Mouse (Mus musculus) forebrain, embryonic 11.5 days (tissue): ENCODE data around the gene Cdk15. TPM values are rescaled to one million over a fixed set of nuclear protein-coding genes. Genes with fewer than 3 reads are reported as not detected.

ENCODE experiments used
- ATAC-seq: fragments of 200-750 bp; cut with Nextera tagmentation; replicated peaks from 2 replicates; pipeline ENCODE4 v1.8.0; 2017; ENCODE audit warnings: moderate TSS enrichment; ENCODE audit not compliant: low FRiP score
- DNase-seq: peaks from one replicate; pipeline ENCODE4 v3.0.0-alpha.2; 2017; ENCODE audit warnings: low spot score
- H3K27ac ChIP-seq: fragments of 300-500 bp; sonication (generic); 2 replicates; pipeline ENCODE4 v1.5.1; 2014; ENCODE audit warnings: low read depth, low read length
- H3K27me3 ChIP-seq: fragments of 300-500 bp; sonication (generic); 2 replicates; pipeline ENCODE4 v1.6.1; 2014; ENCODE audit warnings: mild to moderate bottlenecking, low read length, mixed read lengths; ENCODE audit not compliant: control insufficient read depth, insufficient read depth
- H3K36me3 ChIP-seq: fragments of 300-500 bp; sonication (generic); 2 replicates; pipeline ENCODE4 v1.6.1; 2014; ENCODE audit warnings: mild to moderate bottlenecking, low read length, moderate library complexity, mixed read lengths; ENCODE audit not compliant: control insufficient read depth, insufficient read depth
- H3K4me1 ChIP-seq: fragments of 300-500 bp; sonication (generic); replicated peaks from 2 replicates; pipeline ENCODE4 v1.6.1; 2014; ENCODE audit warnings: low read length, mixed read lengths; ENCODE audit not compliant: control insufficient read depth, insufficient read depth
- H3K4me2 ChIP-seq: fragments of 300-500 bp; sonication (generic); 2 replicates; pipeline ENCODE4 v1.6.1; 2014; ENCODE audit warnings: low read depth, mild to moderate bottlenecking, low read length, moderate library complexity, mixed read lengths; ENCODE audit not compliant: severe bottlenecking
- H3K4me3 ChIP-seq: fragments of 300-500 bp; sonication (generic); 2 replicates; pipeline ENCODE4 v1.5.1; 2014; ENCODE audit warnings: low read depth, low read length
- H3K9ac ChIP-seq: fragments of 300-500 bp; sonication (generic); 2 replicates; pipeline ENCODE4 v1.6.1; 2014; ENCODE audit warnings: low read length
- H3K9me3 ChIP-seq: fragments of 300-500 bp; sonication (generic); 2 replicates; pipeline ENCODE4 v1.6.1; 2016; ENCODE audit warnings: low read length, mixed read lengths; ENCODE audit not compliant: control insufficient read depth
- WGBS: fragments of 180-500 bp; shearing (Covaris S2); extraction: QIAGEN DNeasy Blood & Tissue Kit; methylation state at CpG from one replicate; pipeline ENCODE4 v1.1.7; 2014; 5-methylcytosine and 5-hydroxymethylcytosine counted together
- polyA plus RNA-seq: library from polyadenylated mRNA; unstranded; fragments of >200 nt; fragmentation: Nextera tagmentation; extraction: Ambion mirVana; gene quantifications from 2 replicates; pipeline ENCODE4 v1.2.1, GENCODE M21; 2014

Cdk15 gene
- polyA plus RNA-seq, 1 experiment from 2014 or later, result 0.60 TPM

DNA sequence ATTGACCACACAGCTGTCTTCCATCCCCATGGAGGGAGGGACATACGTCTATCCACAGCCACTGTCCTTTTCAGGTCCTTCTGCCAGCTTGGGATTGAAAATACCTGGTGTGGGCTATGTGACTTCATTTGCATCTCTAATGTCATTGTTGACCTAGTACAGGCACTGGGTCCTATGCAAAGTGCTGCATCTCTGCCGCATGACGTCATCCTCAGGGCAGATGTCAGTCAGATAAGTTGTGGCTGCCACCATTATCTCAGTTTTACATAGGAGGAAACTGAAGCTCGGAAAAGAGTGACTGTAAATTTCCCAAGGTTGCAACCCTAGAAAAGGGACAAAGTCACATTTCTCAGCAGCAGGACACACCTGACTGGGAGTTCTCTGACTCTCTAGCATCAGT lies 137.4 kb downstream of the Cdk15 start:
- Histone ChIP-seq H3K4me3 (no peak overlapping the region), H3K36me3 (no peaks in the 10 kb centered on the region), H3K9me3 (no peaks in the 10 kb centered on the region), H3K4me1 (peaks cover 20% of the 10 kb centered on the region), H3K9ac (no peak overlapping the region), H3K27me3 (no peaks in the 10 kb centered on the region), H3K4me2 (no peak overlapping the region), H3K27ac (peak overlapping the region; percentile 97)
- ATAC-seq (peak; percentile 34; the same call in 1 of the 2 replicates), DNase-seq (no peak)
- 55% methylated on average over 4 of the region's 4 CpGs for WGBS

GRCm38 (mm10) chr1:59394616-59395015 lies 137.9 kb downstream of the Cdk15 start:
- H3K27me3 ChIP-seq, result no peaks in the 10 kb centered on the region
- ATAC-seq (peak; percentile 92), DNase-seq (peak; percentile 82)
- peak overlapping the region; percentile 97 for H3K27ac ChIP-seq
- no peaks in the 10 kb centered on the region for H3K9me3 ChIP-seq
- H3K9ac ChIP-seq, result peak overlapping the region; percentile 53
- no peaks in the 10 kb centered on the region for H3K36me3 ChIP-seq
- H3K4me1 ChIP-seq, result peaks cover 20% of the 10 kb centered on the region
- no peak overlapping the region for H3K4me2 ChIP-seq
- 8% methylated on average over 6 of the region's 6 CpGs for WGBS
- no peak overlapping the region for H3K4me3 ChIP-seq

DNA sequence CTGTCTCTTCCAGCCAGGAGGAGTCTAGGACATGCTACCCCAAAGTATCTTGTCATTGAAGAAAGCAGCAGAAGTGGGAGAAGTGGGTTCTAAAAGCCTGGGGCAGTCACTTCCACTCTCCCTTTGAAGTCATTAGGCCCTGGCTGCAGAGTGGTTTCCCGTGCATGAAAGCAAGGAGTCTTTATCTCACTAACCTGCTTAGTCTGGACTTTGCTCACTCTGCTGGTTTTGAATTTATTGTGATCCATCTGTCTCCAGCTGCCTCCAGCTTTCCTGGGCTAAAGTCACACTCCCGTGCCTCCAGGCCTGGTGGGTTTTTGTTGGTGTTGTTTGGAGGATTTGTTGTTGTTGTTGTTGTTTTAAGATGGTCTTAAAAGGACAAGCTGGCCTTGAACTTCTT lies 139.3 kb downstream of the Cdk15 start:
- ATAC-seq, result no peak
- Histone ChIP-seq H3K4me3 (no peak overlapping the region), H3K9me3 (no peaks in the 10 kb centered on the region), H3K4me2 (no peak overlapping the region), H3K4me1 (peaks cover 20% of the 10 kb centered on the region), H3K27me3 (no peaks in the 10 kb centered on the region), H3K36me3 (no peaks in the 10 kb centered on the region), H3K27ac (peak overlapping the region; percentile 97), H3K9ac (no peak overlapping the region)
- no peak for DNase-seq
- 16% methylated on average over 2 of the region's 2 CpGs for WGBS

GRCm38 (mm10) chr1:59399554-59400325 lies 143.0 kb downstream of the Cdk15 start:
- H3K4me3 ChIP-seq, result no peak overlapping the region
- H3K27ac ChIP-seq, result no peak overlapping the region
- WGBS, result 61% methylated on average over 2 of the region's 2 CpGs
- H3K9ac ChIP-seq, result no peak overlapping the region
- peaks cover 15% of the 10 kb centered on the region for H3K4me1 ChIP-seq
- H3K27me3 ChIP-seq, result no peaks in the 10 kb centered on the region
- no peak for DNase-seq
- H3K9me3 ChIP-seq, result no peaks in the 10 kb centered on the region
- H3K36me3 ChIP-seq, result no peaks in the 10 kb centered on the region
- no peak overlapping the region for H3K4me2 ChIP-seq
- no peak for ATAC-seq

- no peak for DNase-seq
- 89% methylated on average over 4 of the region's 4 CpGs for WGBS
- no peaks in the 10 kb centered on the region for H3K9me3 ChIP-seq
- no peak overlapping the region for H3K9ac ChIP-seq
- H3K4me1 ChIP-seq, result peaks cover 2% of the 10 kb centered on the region; the same call in 1 of the 2 replicates
- ATAC-seq, result no peak
- no peak overlapping the region for H3K27ac ChIP-seq
- H3K36me3 ChIP-seq, result no peaks in the 10 kb centered on the region
- no peak overlapping the region for H3K4me3 ChIP-seq
- no peak overlapping the region for H3K4me2 ChIP-seq
- H3K27me3 ChIP-seq, result no peaks in the 10 kb centered on the region
These were observed 144.5 kb downstream of the Cdk15 start for GRCm38 (mm10) chr1:59401253-59401652.

Other genes with a start within 250 kb of the Cdk15 start
- not detected in 2 replicates for gene C2cd6, start 162.0 kb upstream of the Cdk15 start, polyA plus RNA-seq
- 54.9 TPM in 2 replicates for gene Tmem237, start 136.5 kb upstream of the Cdk15 start, polyA plus RNA-seq
- gene Mpp4, start 93.5 kb upstream of the Cdk15 start, polyA plus RNA-seq, result 0.61 and 0.69 TPM in 2 replicates
- 19.8 and 21.4 TPM in 2 replicates for gene Als2, start 19.7 kb upstream of the Cdk15 start, polyA plus RNA-seq
- 12.7 and 15.4 TPM in 2 replicates for gene Fzd7, start 225.5 kb downstream of the Cdk15 start, polyA plus RNA-seq